Mouse (Mus musculus) neutrophil, adult 5-6 weeks (primary cell): Measurements from ENCODE around the gene Usp50. TPM values are rescaled to one million over a fixed set of nuclear protein-coding genes. Genes with fewer than 3 reads are reported as not detected.
A peak's percentile ranks its signal among the peaks of the same experiment; 100 is the strongest.

Source experiments
- ATAC-seq: fragments of 151-379, 151-347 bp; 2 replicates; pipeline ENCODE4 v1.8.0; 2017; ENCODE audit warnings: mild to moderate bottlenecking, moderate TSS enrichment; ENCODE audit not compliant: insufficient number of reproducible peaks, poor library complexity, low FRiP score, severe bottlenecking; ENCODE audit errors: extremely low read depth
- total RNA-seq: library from RNA; stranded (forward); fragments of 200-1000 nt; gene quantifications from 2 replicates; pipeline ENCODE4 v1.2.3, GENCODE M21; 2017

The Usp50 gene
- total RNA-seq, 1 experiment from 2014 or later: not detected

GRCm38 (mm10) chr2:126675169-126676121 lies 107.8 kb downstream of the Usp50 start:
- peak; percentile 56 for ATAC-seq

- ATAC-seq: peak; percentile 21; the same call in 1 of the 2 replicates
These were observed 108.7 kb downstream of the Usp50 start for GRCm38 (mm10) chr2:126674441-126675168.

- ATAC-seq: no peak
These were observed 109.7 kb downstream of the Usp50 start for GRCm38 (mm10) chr2:126673317-126674242.

- ATAC-seq: no peak
These were observed 114.5 kb downstream of the Usp50 start for GRCm38 (mm10) chr2:126668621-126669252.

- no peak for ATAC-seq
These were observed 117.3 kb downstream of the Usp50 start for GRCm38 (mm10) chr2:126665984-126666383.

GRCm38 (mm10) chr2:126663481-126663880 lies 119.8 kb downstream of the Usp50 start:
- peak; percentile 75 for ATAC-seq

Other genes with a start within 250 kb of the Usp50 start
- gene Slc27a2, start 231.1 kb downstream of the Usp50 start, total RNA-seq: 1.4 and 2.8 TPM in 2 replicates
- gene Hdc, start 164.2 kb downstream of the Usp50 start, total RNA-seq: 364 and 376 TPM in 2 replicates
- 45.4 and 51.4 TPM in 2 replicates for gene Gabpb1, start 107.1 kb downstream of the Usp50 start, total RNA-seq
- 68.1 and 79.6 TPM in 2 replicates for gene Usp8, start 76.1 kb downstream of the Usp50 start, total RNA-seq
- 81.4 and 86.6 TPM in 2 replicates for gene Trpm7, start 92.8 kb upstream of the Usp50 start, total RNA-seq
- gene Sppl2a, start 149.8 kb upstream of the Usp50 start, total RNA-seq: 76.4 and 89.8 TPM in 2 replicates
- gene Ap4e1, start 225.2 kb upstream of the Usp50 start, total RNA-seq: 29.6 and 36.9 TPM in 2 replicates